In genomic region chr6:114862046-114862445, GRCm38 (mm10) we compare ENCODE assay signal across 21 mouse cellular contexts.
DNase-seq lines count a peak whose midpoint lies in the region; ATAC-seq and TF ChIP-seq lines count a peak whose summit lies in the region.
"Had no signal": no experiment of that assay in that cellular context is flagged by ENCODE, and none has a peak within 500 bp of the region (broad histone marks: within the 10 kb centered on the region; RNA-seq: fewer than 3 reads in every experiment).

No protein-coding gene starts in this region.

- no peak overlapping the region for H3K4me2 ChIP-seq in hindbrain, embryonic 12.5 days (replicated peaks)
- no peak overlapping the region for H3K4me2 ChIP-seq in lung, embryonic 14.5 days
- H3K4me2 ChIP-seq: embryonic facial prominence, embryonic 13.5 days; forebrain, embryonic 13.5 days; kidney, embryonic 15.5 days; midbrain, embryonic 11.5 days; neural tube, embryonic 15.5 days had no signal

- no peak for TF ChIP-seq CTCF in gastrocnemius, adult 2 months (IDR thresholded peaks at IDR 0.05)
- TF ChIP-seq CTCF in lung, embryonic 14.5 days (IDR thresholded peaks at IDR 0.05; ENCODE audit: low read depth): no peak

- WGBS in hindbrain, embryonic 12.5 days: 82% methylated on average over 9 of the region's 9 CpGs
- WGBS in hindbrain, embryonic 10.5 days: 86% methylated on average over 9 of the region's 9 CpGs
- 68% methylated on average over 9 of the region's 9 CpGs for WGBS in lung, embryonic 14.5 days

- intact Hi-C loops in gastrocnemius, adult 2 months (cut with DNase I): loop anchor here (5.0 kb wide), 1 partner anchor 135 kb away; no protein-coding TSS in a partner anchor
- intact Hi-C loops in gastrocnemius, postnatal 14 days (cut with DNase I; ENCODE audit: low total_unique reads): loop anchor here (10.0 kb wide), 1 partner anchor 63 kb away; no protein-coding TSS in a partner anchor

- H3K4me1 ChIP-seq in hindbrain, embryonic 12.5 days: peaks cover 22% of the 10 kb centered on the region
- H3K4me1 ChIP-seq in hindbrain, embryonic 10.5 days (replicated peaks): peaks cover 31% of the 10 kb centered on the region
- H3K4me1 ChIP-seq in lung, embryonic 14.5 days (ENCODE audit: insufficient read depth): no peaks in the 10 kb centered on the region

- no peaks in the 10 kb centered on the region for H3K9me3 ChIP-seq in hindbrain, embryonic 12.5 days (replicated peaks)
- H3K9me3 ChIP-seq in hindbrain, embryonic 10.5 days: no peaks in the 10 kb centered on the region
- H3K9me3 ChIP-seq in lung, embryonic 14.5 days (ENCODE audit: low read depth, low read length): no peaks in the 10 kb centered on the region
- H3K9me3 ChIP-seq: embryonic facial prominence, embryonic 13.5 days; forebrain, embryonic 13.5 days; G1E; kidney, embryonic 15.5 days; neural tube, embryonic 15.5 days had no signal

- peaks cover 52% of the 10 kb centered on the region for H3K36me3 ChIP-seq in hindbrain, embryonic 12.5 days
- peaks cover 69% of the 10 kb centered on the region for H3K36me3 ChIP-seq in hindbrain, embryonic 10.5 days
- H3K36me3 ChIP-seq in lung, embryonic 14.5 days (ENCODE audit: insufficient read depth): peaks cover 60% of the 10 kb centered on the region

- no peaks in the 10 kb centered on the region for H3K27me3 ChIP-seq in hindbrain, embryonic 12.5 days
- no peaks in the 10 kb centered on the region for H3K27me3 ChIP-seq in hindbrain, embryonic 10.5 days (ENCODE audit: insufficient read depth, poor library complexity, severe bottlenecking)
- H3K27me3 ChIP-seq in lung, embryonic 14.5 days (ENCODE audit: insufficient read depth, low read length): no peaks in the 10 kb centered on the region
- H3K27me3 ChIP-seq: embryonic facial prominence, embryonic 13.5 days; forebrain, embryonic 13.5 days; kidney, embryonic 15.5 days; neural tube, embryonic 15.5 days; Patski had no signal

- ATAC-seq in hindbrain, embryonic 12.5 days (ENCODE audit: low FRiP score): no peak
- no peak for ATAC-seq in lung, embryonic 14.5 days (ENCODE audit: insufficient read depth)
- peak; percentile 36; the same call in 1 of the 2 replicates for ATAC-seq in common myeloid progenitor, adult 5-6 weeks (replicated peaks; ENCODE audit: low read depth, poor library complexity, severe bottlenecking)
- ATAC-seq: forebrain, embryonic 13.5 days; intestine, postnatal 0 days; Patski had no signal

- H3K27ac ChIP-seq in gastrocnemius, adult 2 months: peak overlapping the region; percentile 82
- 0 out of 2 replicates have a peak overlapping the region, but pooled peaks have one; percentile 46 for H3K27ac ChIP-seq in hindbrain, embryonic 12.5 days
- no peak overlapping the region for H3K27ac ChIP-seq in hindbrain, embryonic 10.5 days
- H3K27ac ChIP-seq in lung, embryonic 14.5 days (ENCODE audit: low read depth): 0 out of 2 replicates have a peak overlapping the region, but pooled peaks have one; percentile 3

- no peak for DNase-seq in gastrocnemius, adult 2 months
- DNase-seq in gastrocnemius, postnatal 14 days: no peak
- DNase-seq in hindbrain, embryonic 10.5 days (ENCODE audit: low spot score): no peak
- no peak for DNase-seq in lung, embryonic 14.5 days
- DNase-seq in lung, postnatal 36 days: no peak
- DNase-seq in kidney, adult 9 months: no peak
- DNase-seq: adrenal gland, postnatal 36 days; embryo, embryonic 11 days; kidney, postnatal 36 days; layer of hippocampus, adult 9-11 months had no signal

- H3K4me3 ChIP-seq in gastrocnemius, adult 2 months: no peak overlapping the region
- no peak overlapping the region for H3K4me3 ChIP-seq in hindbrain, embryonic 12.5 days
- H3K4me3 ChIP-seq in hindbrain, embryonic 10.5 days: no peak overlapping the region
- H3K4me3 ChIP-seq in lung, embryonic 14.5 days (ENCODE audit: low read depth, low read length): no peak overlapping the region
- H3K4me3 ChIP-seq: embryonic facial prominence, embryonic 13.5 days; erythroblast, embryonic 14.5 days; forebrain, embryonic 13.5 days; kidney, embryonic 15.5 days; neural tube, embryonic 15.5 days had no signal

- no peak overlapping the region for H3K9ac ChIP-seq in hindbrain, embryonic 12.5 days
- H3K9ac ChIP-seq in lung, embryonic 14.5 days: no peak overlapping the region
- H3K9ac ChIP-seq: embryonic facial prominence, embryonic 13.5 days; forebrain, embryonic 13.5 days; kidney, embryonic 15.5 days; neural tube, embryonic 15.5 days had no signal
